Comparison of ENCODE assay signal across 8 mouse cellular contexts in genomic region chrX:95999601-96000000, GRCm38 (mm10). TPM values are rescaled to one million over a fixed set of nuclear protein-coding genes. Genes with fewer than 3 reads are reported as not detected.
DNase-seq lines count a peak whose midpoint lies in the region; ATAC-seq and TF ChIP-seq lines count a peak whose summit lies in the region.
"Had no signal": no experiment of that assay in that cellular context is flagged by ENCODE, and none has a peak within 500 bp of the region (broad histone marks: within the 10 kb centered on the region; RNA-seq: fewer than 3 reads in every experiment).

No protein-coding gene starts in this region.

- TF ChIP-seq POLR2A in spleen, adult 2 months (IDR thresholded peaks at IDR 0.05; ENCODE audit: low read depth, low read length): no peak

- no peak overlapping the region for H3K27ac ChIP-seq in spleen, adult 2 months (ENCODE audit: insufficient read depth, low read length)
- H3K27ac ChIP-seq in hindbrain, embryonic 11.5 days (ENCODE audit: low read depth, low read length): no peak overlapping the region

- H3K4me3 ChIP-seq in spleen, adult 2 months (ENCODE audit: extremely low read depth, insufficient read depth, insufficient read length): no peak overlapping the region
- no peak overlapping the region for H3K4me3 ChIP-seq in hindbrain, embryonic 11.5 days (ENCODE audit: low read depth, low read length)

- no peaks in the 10 kb centered on the region for H3K9me3 ChIP-seq in hindbrain, embryonic 11.5 days (ENCODE audit: control insufficient read depth, low read length)

- no peaks in the 10 kb centered on the region for H3K4me1 ChIP-seq in spleen, adult 2 months (ENCODE audit: control insufficient read depth, insufficient read depth, insufficient read length)
- no peaks in the 10 kb centered on the region for H3K4me1 ChIP-seq in hindbrain, embryonic 11.5 days (replicated peaks; ENCODE audit: control insufficient read depth, insufficient read depth, low read length)

- peak; percentile 68 for ATAC-seq in erythroid progenitor cell, adult 5-6 weeks (replicated peaks; ENCODE audit: low FRiP score, poor library complexity, severe bottlenecking)
- no peak for ATAC-seq in hindbrain, embryonic 11.5 days (ENCODE audit: low FRiP score)

- H3K27me3 ChIP-seq in spleen, adult 2 months (ENCODE audit: control insufficient read depth, insufficient read depth, low read length): no peaks in the 10 kb centered on the region
- no peaks in the 10 kb centered on the region for H3K27me3 ChIP-seq in hindbrain, embryonic 11.5 days (ENCODE audit: control insufficient read depth, insufficient read depth, low read length)

- no peaks in the 10 kb centered on the region for H3K36me3 ChIP-seq in spleen, adult 2 months (ENCODE audit: control insufficient read depth, insufficient read depth, low read length)
- H3K36me3 ChIP-seq in hindbrain, embryonic 11.5 days (ENCODE audit: control insufficient read depth, insufficient read depth, low read length): no peaks in the 10 kb centered on the region

- no peak overlapping the region for H3K4me2 ChIP-seq in hindbrain, embryonic 11.5 days (replicated peaks; ENCODE audit: low read depth, low read length)

- WGBS in spleen, adult 2 months: 64% methylated on average over 6 of the region's 6 CpGs
- WGBS in hindbrain, embryonic 11.5 days: 74% methylated on average over 5 of the region's 6 CpGs

- no peak overlapping the region for H3K9ac ChIP-seq in hindbrain, embryonic 11.5 days (ENCODE audit: low read depth, low read length)

- peak; percentile 40; the same call in 1 of the 2 replicates for TF ChIP-seq CTCF in spleen, adult 2 months (IDR thresholded peaks at IDR 0.05; ENCODE audit: extremely low read depth, insufficient read depth, insufficient read length, insufficient replicate concordance)

- peak; percentile 55 for DNase-seq in 416B (ENCODE audit: low read depth)
- peak; percentile 6 to 28 for DNase-seq in CD8-positive naive resting alpha-beta T cell, adult 2 months (ENCODE audit: low read depth in 2 of 2, low spot score in 2 of 2)
- DNase-seq in spleen, adult 2 months (ENCODE audit: low read depth in 1 of 2, low spot score in 2 of 2): peak in 1 of 2 experiments; percentile 11
- no peak for DNase-seq in hindbrain, embryonic 11.5 days (ENCODE audit: low spot score)
- no peak for DNase-seq in cerebellum, postnatal 36 days
- no peak for DNase-seq in adipocyte (ENCODE audit: low spot score)
- DNase-seq: layer of hippocampus, postnatal 36 days had no signal

RNA-seq across cellular contexts. Expression of gene Las1l, which starts 42.8 kb away (rescaled TPM):
- total RNA-seq in erythroid progenitor cell, adult 5-6 weeks (2015; ENCODE audit: low replicate concordance): 3.6 and 6.3 TPM in 2 replicates
- 2.7 and 3.0 TPM in 2 replicates for total RNA-seq in erythroid progenitor cell, adult 5-6 weeks (2017; ENCODE audit: low replicate concordance)
- 7.3 and 9.3 TPM in 2 replicates for polyA plus RNA-seq in spleen, adult 2 months (2012; rRNA removed)
- polyA plus RNA-seq in hindbrain, embryonic 11.5 days (2014; fragmentation: Nextera tagmentation; extraction: Ambion mirVana): 48.5 and 50.3 TPM in 2 replicates

Comparison
In these comparisons a context has a peak if more than half of its experiments do, and no peak if none do; other contexts are left out.
1. DNase-seq: peak in 416B (single experiment) and CD8-positive naive resting alpha-beta T cell, adult 2 months (2 of 2); none in hindbrain, embryonic 11.5 days (single experiment), cerebellum, postnatal 36 days (0 of 2) and adipocyte (single experiment).